Mouse (Mus musculus): ENCODE results near the gene Sephs1. TPM values are rescaled to one million over a fixed set of nuclear protein-coding genes. Genes with fewer than 3 reads are reported as not detected.

Gene Sephs1
- total RNA-seq, 2 experiments from 2014 or later, result 19.0 to 19.9 TPM

DNA sequence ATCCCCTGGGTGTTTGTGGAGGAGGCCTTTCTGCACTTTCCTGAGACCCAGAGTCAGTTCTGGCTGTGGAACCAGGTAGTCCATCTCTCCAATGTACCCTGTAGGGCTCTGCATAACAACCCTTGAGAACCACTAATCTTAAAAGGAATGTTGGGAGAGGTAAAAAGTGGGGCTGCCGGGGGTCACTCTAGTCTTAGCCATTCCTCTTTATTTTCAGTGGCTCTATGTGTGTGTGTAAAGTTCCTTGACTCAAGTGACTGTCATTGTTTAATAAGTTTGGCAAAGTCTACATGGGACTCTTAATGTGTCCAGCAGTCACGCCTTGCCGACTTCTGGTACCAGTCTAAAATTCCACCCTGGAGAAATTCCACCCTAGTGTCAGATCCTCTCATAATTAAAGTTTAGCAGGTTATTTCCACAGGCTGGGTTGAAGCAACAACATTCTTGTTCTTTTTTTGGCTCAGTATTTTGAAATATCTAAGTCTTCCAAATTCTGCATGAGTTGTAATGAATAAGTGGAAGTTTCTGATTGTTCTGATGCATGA lies 27.5 kb downstream of the Sephs1 start:
- TF ChIP-seq CTCF (IDR thresholded peaks at IDR 0.05), result no peak
- DNase-seq (ENCODE audit: extremely low spot score in 1 of 2, low spot score in 2 of 2), result no peak
- intact Hi-C loops (cut with DNase I), result no loop called here
- Histone ChIP-seq H3K27ac (no peak overlapping the region), H3K4me3 (no peak overlapping the region)

DNA sequence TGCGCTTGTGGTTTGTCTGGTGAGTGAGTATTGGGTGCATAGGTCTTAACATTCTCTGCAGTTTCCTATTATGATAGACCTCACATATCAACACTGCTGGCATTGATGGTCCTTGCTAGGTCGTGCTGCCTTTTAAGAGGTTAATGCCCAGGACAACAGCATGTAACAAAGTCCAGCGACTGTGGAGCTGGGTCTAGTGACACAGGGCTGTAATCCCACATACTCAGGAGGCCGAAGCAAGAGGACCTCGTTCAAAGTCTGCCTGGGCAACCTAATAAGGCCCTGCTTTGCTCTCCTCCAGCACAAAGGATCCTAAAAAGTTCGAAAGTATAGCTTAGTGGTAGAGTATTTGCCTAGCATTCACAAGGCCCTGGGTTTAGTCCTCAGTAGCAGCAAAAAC lies 28.5 kb downstream of the Sephs1 start:
- H3K4me3 ChIP-seq, result no peak overlapping the region
- TF ChIP-seq CTCF (IDR thresholded peaks at IDR 0.05), result no peak
- H3K27ac ChIP-seq, result no peak overlapping the region
- intact Hi-C loops (cut with DNase I), result loop anchor here (10.0 kb wide), 1 partner anchor 895 kb away; no protein-coding TSS in a partner anchor
- no peak for DNase-seq (ENCODE audit: extremely low spot score in 1 of 2, low spot score in 2 of 2)

DNA sequence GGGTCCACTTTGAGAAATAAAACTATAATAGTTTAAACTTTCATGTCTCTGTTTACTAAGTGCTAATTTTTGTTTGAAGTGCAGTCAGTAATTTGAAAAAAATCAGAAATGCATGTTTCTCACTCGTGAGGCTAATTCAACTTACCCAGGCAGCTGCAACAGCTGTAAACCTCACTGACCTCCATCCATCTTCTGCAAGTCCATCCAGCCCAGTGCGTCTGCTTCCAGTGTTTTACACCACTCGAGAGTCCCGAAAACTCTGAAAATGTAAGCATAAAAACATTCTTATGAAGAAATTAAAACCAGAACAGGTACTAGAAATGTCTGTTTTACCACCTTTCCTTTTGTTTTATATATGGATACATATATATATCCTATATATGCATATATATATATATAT lies 29.2 kb downstream of the Sephs1 start:
- Histone ChIP-seq H3K4me3 (no peak overlapping the region), H3K27ac (no peak overlapping the region)
- TF ChIP-seq CTCF (IDR thresholded peaks at IDR 0.05), result no peak
- intact Hi-C loops (cut with DNase I), result loop anchor here (10.0 kb wide), 1 partner anchor 894 kb away; no protein-coding TSS in a partner anchor
- DNase-seq (ENCODE audit: extremely low spot score in 1 of 2, low spot score in 2 of 2), result no peak

DNA sequence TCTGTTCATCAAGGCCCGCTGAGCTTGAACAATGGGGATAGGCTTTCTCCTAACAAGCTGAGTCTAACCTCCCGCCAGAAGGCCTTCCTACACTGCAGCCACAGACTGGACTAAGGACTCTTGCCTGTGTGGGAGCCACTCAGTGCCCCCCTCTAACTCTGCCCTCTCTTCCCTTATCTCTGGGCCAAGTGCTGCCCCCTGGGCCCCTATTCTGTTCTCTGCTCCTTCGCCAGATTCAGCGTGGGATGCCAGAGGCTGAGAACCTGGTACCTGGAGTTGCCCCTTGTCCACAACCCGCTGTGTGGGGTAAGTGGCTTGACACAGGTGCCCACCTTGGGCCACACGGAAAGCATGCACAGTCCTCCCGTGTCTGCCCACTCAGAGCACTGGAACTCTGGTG lies 32.6 kb downstream of the Sephs1 start:
- TF ChIP-seq CTCF (IDR thresholded peaks at IDR 0.05), result no peak
- intact Hi-C loops (cut with DNase I), result loop anchor here (10.0 kb wide), 1 partner anchor 891 kb away; no protein-coding TSS in a partner anchor
- no peak overlapping the region for H3K27ac ChIP-seq
- no peak for DNase-seq (ENCODE audit: extremely low spot score in 1 of 2, low spot score in 2 of 2)
- H3K4me3 ChIP-seq, result no peak overlapping the region

DNA sequence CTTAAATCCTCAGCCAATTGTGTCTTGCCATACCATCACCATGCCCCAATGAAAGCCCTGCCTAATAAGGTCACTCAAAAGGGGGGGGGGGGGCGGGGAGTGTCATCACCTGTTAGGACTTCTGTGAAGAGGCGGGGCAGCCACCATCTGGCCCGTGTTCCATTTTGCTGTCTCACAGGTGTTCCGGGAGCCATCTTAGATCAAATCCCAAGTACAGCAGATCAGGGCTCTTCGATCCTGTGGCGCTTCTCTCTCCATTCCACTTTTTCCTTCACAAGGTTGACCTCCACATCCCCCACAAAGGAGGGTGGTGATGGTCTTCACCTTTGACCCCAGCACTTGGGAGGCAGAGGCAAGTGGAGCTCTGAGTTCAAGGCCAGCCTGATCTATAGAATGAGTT lies 34.7 kb downstream of the Sephs1 start:
- TF ChIP-seq CTCF (IDR thresholded peaks at IDR 0.05), result no peak
- intact Hi-C loops (cut with DNase I), result loop anchor here (2.0 to 10.0 kb wide), 4 partner anchors 76 to 889 kb away; partner anchors contain the start of gene Mcm10
- no peak overlapping the region for H3K4me3 ChIP-seq
- H3K27ac ChIP-seq, result no peak overlapping the region
- no peak for DNase-seq (ENCODE audit: extremely low spot score in 1 of 2, low spot score in 2 of 2)

DNA sequence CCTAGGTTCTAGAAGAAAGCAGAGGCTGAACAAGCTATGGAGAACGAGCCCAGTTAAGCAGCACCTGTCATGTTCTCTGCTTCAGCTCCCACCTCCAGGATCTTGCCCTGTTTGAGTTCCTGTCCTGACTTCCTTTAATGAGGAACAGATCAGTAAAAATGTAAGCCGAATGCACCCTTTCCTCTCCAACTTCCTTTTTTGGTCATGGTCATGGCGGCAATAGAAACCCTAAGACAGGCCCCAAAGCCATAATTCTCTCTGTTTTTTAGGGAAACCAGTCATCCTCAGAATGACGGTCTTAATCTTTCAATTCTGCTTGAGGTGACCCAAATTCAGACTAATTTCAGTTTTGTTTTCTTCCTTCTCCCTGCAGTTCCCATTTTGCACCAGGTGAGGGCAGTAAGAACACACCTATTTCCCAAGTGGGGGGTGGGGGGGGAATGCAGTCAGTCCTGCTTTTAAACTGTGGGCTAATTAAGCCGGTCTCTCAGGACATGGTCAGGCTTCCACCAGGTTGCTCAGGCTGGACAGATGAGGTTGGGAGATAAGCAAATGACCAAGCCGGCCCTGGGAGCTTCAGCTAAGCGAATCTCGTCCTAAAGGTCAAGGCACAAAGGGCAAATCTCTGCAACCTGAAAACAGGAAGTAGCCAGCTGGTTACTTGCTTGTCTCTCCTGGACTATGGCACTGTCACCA lies 36.1 kb downstream of the Sephs1 start:
- DNase-seq (ENCODE audit: extremely low spot score in 1 of 2, low spot score in 2 of 2), result peak; percentile 42 to 51
- Histone ChIP-seq H3K27ac (peak overlapping the region; percentile 85), H3K4me3 (peak overlapping the region; percentile 32)
- intact Hi-C loops (cut with DNase I), result loop anchor here (2.0 to 10.0 kb wide), 4 partner anchors 75 to 887 kb away; partner anchors contain the start of gene Mcm10
- TF ChIP-seq CTCF (IDR thresholded peaks at IDR 0.05), result peak; percentile 78

DNA sequence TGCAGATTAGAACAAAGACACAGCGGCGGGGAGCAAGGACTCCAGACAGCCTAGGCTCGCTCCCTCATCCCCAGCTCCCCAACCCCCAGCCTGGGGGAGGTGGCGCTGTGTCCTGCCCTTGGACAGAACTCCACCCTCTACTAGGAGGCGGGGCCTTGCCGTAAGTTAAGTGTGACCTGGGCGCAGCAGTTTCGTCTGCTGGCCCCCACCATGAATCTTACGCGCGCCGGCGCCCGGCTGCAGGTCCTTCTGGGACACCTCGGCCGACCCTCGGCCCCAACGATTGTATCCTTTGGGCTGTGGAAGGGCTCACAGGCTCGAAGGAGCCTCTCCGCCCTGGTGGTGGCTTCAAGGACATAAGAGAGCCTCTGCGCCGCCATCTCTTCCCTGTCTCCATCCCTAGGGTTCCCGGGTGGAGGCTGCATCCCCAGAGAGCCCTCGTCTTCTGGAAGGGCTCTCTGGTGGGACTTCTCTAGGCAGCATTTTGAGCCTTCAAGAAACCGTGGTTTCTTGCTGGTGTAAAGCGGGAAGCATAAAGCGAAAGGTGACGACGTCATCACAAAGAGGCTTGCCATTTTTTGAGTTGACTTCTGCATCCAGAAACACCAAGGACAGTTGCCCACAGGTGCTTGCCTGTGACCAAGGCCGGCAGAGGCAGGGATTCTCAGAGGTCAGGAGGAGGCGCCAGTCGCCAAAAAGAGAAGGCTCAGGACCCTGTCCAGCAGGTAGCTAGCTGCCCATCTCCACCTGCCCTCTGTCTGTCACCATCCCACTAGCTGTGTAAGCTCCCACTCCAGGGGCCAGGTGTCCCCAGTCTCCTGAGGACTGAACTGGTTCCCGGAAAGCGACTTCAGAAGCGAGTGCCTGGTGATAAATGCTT lies 37.7 kb downstream of the Sephs1 start, which contains the start of gene Phyh:
TSS of gene Phyh (plus strand) at position 160 of the 880 bp plus-strand sequence.
- peak; percentile 81 for DNase-seq (ENCODE audit: extremely low spot score in 1 of 2, low spot score in 2 of 2)
- peak within 1 kb of the TSS; percentile 85 for H3K4me3 ChIP-seq
- TF ChIP-seq CTCF (IDR thresholded peaks at IDR 0.05), result peak; percentile 37
- H3K27ac ChIP-seq, result peak within 1 kb of the TSS; percentile 99
- intact Hi-C loops (cut with DNase I), result loop anchor here (5.0 to 10.0 kb wide), 3 partner anchors 73 to 886 kb away; partner anchors contain the start of gene Mcm10

DNA sequence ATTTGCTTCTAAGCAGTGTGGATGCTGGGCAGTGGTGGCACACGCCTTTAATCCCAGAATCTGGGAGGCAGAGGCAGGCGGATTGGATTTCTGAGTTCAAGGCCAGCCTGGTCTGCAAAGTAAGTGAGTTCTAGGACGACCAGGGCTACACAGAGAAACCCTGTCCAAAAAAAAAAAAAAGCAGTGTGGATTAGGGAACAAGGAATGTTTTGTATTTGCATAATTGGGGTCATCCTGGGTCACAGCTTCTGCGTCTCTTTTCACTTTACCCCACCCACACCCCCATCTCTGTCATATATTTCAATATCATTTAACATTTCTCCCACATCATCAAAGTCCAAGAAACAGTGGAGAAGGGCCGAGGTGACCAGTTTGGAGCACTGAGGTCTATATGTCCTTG lies 39.7 kb downstream of the Sephs1 start:
- DNase-seq (ENCODE audit: extremely low spot score in 1 of 2, low spot score in 2 of 2), result no peak
- H3K27ac ChIP-seq, result no peak overlapping the region
- no peak overlapping the region for H3K4me3 ChIP-seq
- intact Hi-C loops (cut with DNase I), result no loop called here
- no peak for TF ChIP-seq CTCF (IDR thresholded peaks at IDR 0.05)

DNA sequence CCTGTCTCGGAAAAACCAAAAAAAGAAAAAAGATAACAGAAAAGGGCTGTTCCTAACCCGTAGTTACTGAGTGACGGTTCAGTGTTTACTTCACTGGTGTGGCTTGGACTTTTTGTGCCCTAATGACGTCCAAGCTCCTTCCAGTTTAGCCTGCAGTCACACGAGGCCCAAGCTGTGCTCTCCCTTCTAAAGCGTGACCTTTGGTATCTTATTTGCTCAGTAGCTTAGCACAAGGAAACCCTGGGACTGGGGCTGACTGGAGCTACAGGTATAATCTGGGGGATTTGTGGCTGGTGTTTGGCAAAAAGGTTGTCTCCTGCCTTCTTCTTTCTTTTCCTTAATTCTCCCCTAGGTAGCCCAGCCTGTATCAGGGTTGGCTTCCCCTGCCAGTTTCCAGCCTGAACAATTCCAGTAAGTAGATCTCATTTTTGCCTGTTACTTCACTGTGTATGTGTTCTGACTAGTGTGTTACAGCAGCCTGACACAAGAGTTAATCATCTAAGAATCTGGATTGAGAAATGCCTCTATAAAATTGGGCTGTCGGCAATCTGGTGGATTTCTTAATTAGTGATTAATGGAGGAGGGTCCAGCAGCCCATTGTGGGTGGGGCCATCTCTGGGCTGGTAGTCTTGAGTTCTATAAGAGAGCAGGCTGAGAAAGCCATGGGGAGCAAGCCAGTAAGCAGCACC lies 41.3 kb downstream of the Sephs1 start:
- intact Hi-C loops (cut with DNase I), result no loop called here

DNA sequence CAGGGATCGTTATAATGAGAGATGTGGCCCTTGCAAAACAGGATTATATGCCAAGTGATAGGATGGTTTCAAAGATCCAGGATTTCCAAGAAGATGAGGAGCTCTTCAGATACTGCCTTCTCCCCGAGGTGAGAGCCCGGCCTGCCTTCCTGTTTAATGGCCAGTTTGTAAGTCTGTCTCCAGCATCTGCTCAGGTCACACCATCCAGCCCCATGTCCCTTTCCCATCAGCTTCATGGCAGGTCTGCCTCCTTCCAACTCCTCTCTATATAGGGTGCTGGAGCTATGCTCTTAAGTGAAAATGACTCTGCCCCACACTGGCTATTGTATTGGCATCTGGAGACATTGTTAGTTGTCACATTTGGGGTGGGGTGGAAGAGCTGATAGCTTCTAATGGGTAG lies 46.0 kb downstream of the Sephs1 start:
- no peak overlapping the region for H3K27ac ChIP-seq
- no peak for TF ChIP-seq CTCF (IDR thresholded peaks at IDR 0.05)
- intact Hi-C loops (cut with DNase I), result no loop called here

More for the DNA sequence above, 41.3 kb downstream of the Sephs1 start:
- no peak overlapping the region for H3K27ac ChIP-seq
- no peak for DNase-seq (ENCODE audit: extremely low spot score in 1 of 2, low spot score in 2 of 2)
- H3K4me3 ChIP-seq, result no peak overlapping the region
- TF ChIP-seq CTCF (IDR thresholded peaks at IDR 0.05), result no peak

DNA sequence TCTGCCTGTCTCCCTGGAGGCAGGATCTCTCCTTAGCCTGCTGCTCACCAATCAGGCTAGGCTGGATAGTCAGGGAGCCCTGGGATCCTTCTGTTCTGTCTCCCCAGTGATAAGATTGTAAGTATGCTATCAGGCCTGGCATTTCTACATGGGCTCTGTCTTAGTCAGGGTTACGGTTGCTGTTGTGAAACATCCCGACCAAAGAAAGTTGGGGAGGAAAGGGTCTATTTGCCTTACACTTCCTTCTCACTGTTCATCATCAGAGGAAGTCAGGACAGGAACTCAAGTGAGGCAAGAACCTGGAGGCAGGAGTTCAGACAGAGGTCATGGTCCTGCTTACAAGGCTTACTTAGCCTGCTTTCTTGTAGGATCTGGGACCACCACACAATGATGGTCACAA lies 47.9 kb downstream of the Sephs1 start:
- no peak for DNase-seq (ENCODE audit: extremely low spot score in 1 of 2, low spot score in 2 of 2)
- TF ChIP-seq CTCF (IDR thresholded peaks at IDR 0.05), result no peak
- intact Hi-C loops (cut with DNase I), result no loop called here

More for the DNA sequence above, 46.0 kb downstream of the Sephs1 start:
- no peak for DNase-seq (ENCODE audit: extremely low spot score in 1 of 2, low spot score in 2 of 2)
- no peak overlapping the region for H3K4me3 ChIP-seq

More for the DNA sequence above, 47.9 kb downstream of the Sephs1 start:
- Histone ChIP-seq H3K27ac (no peak overlapping the region), H3K4me3 (no peak overlapping the region)
